Mouse (Mus musculus) gonadal fat pad, adult 2 months (tissue): ENCODE data around the gene Rasgrp1. TPM values are rescaled to one million over a fixed set of nuclear protein-coding genes. Genes with fewer than 3 reads are reported as not detected.

Experiments
- DNase-seq: peaks from one replicate; pipeline ENCODE4 v3.0.0-alpha.2; 2012; ENCODE audit warnings: low read depth
- polyA plus RNA-seq: library from polyadenylated mRNA; depleted of rRNA; stranded (reverse); fragments of >200 nt; gene quantifications from 2 replicates; pipeline ENCODE4 v1.2.3, GENCODE M21; 2012; rRNA removed

Gene Rasgrp1
- polyA plus RNA-seq, 1 experiment: 0.81 TPM

- DNase-seq: no peak
These were observed 92.7 kb downstream of the Rasgrp1 start for GRCm38 (mm10) chr2:117250001-117250510.

- DNase-seq: peak; percentile 72
These were observed 93.4 kb downstream of the Rasgrp1 start, which contains the start of gene Fam98b for GRCm38 (mm10) chr2:117249255-117250000. Gene Fam98b (plus strand): TSS chr2:117249739.

- DNase-seq: no peak
These were observed 100.8 kb downstream of the Rasgrp1 start for GRCm38 (mm10) chr2:117241953-117242352.

GRCm38 (mm10) chr2:117231257-117231656 is 111.5 kb downstream of the Rasgrp1 start:
- no peak for DNase-seq

- DNase-seq: no peak
These were observed 112.5 kb downstream of the Rasgrp1 start for GRCm38 (mm10) chr2:117230261-117230660.

Other genes with a start within 250 kb of the Rasgrp1 start
- gene Spred1, start 221.6 kb downstream of the Rasgrp1 start, polyA plus RNA-seq: 5.4 and 7.8 TPM in 2 replicates
- 5.4 and 7.6 TPM in 2 replicates for gene Fam98b, start 93.3 kb downstream of the Rasgrp1 start, polyA plus RNA-seq